Mouse (Mus musculus): ENCODE data around the gene Acss2.

Gene Acss2

GRCm38 (mm10) chr2:155517455-155518423 is at the start of gene Acss2, which contains the start of gene Ggt7:
Gene Acss2, plus strand, starts transcription at chr2:155517948.
Gene Ggt7, minus strand, starts transcription at chr2:155518237.
- DNase-seq, result peak; percentile 99

- peak; percentile 56 to 61 for DNase-seq
Measured at GRCm38 (mm10) chr2:155472671-155473569, 44.8 kb upstream of the Acss2 start.

GRCm38 (mm10) chr2:155473570-155474088 is 44.1 kb upstream of the Acss2 start, which contains the start of gene Ncoa6:
Gene Ncoa6, minus strand, starts transcription at chr2:155473894.
- DNase-seq, result peak; percentile 88

- DNase-seq, result peak; percentile 70 to 83
Measured at GRCm38 (mm10) chr2:155482021-155482420, 35.7 kb upstream of the Acss2 start.

- no peak for DNase-seq
Measured at GRCm38 (mm10) chr2:155490998-155491397, 26.8 kb upstream of the Acss2 start.

- DNase-seq, result no peak
Measured at GRCm38 (mm10) chr2:155502596-155502995, 15.2 kb upstream of the Acss2 start.

GRCm38 (mm10) chr2:155504440-155505355 is 13.1 kb upstream of the Acss2 start:
- peak; percentile 42 to 66 for DNase-seq

- no peak for DNase-seq
Measured at GRCm38 (mm10) chr2:155505811-155506210, 11.9 kb upstream of the Acss2 start.

- no peak for DNase-seq
Measured at GRCm38 (mm10) chr2:155507721-155508470, 9.9 kb upstream of the Acss2 start.

- DNase-seq, result peak; percentile 84
Measured at GRCm38 (mm10) chr2:155512479-155512878, 5.3 kb upstream of the Acss2 start.

GRCm38 (mm10) chr2:155513543-155513942 is 4.2 kb upstream of the Acss2 start:
- peak; percentile 43 to 54 for DNase-seq

- DNase-seq, result peak; percentile 93
Measured at GRCm38 (mm10) chr2:155514666-155515065, 3.1 kb upstream of the Acss2 start.

GRCm38 (mm10) chr2:155515941-155516340 is 1.8 kb upstream of the Acss2 start:
- DNase-seq, result peak; percentile 87 to 89

- DNase-seq, result no peak
Measured at GRCm38 (mm10) chr2:155518531-155519270, 953 bp downstream of the Acss2 start.

- DNase-seq, result no peak
Measured at GRCm38 (mm10) chr2:155523706-155524105, 6.0 kb downstream of the Acss2 start.

- no peak for DNase-seq
Measured at GRCm38 (mm10) chr2:155524378-155524777, 6.6 kb downstream of the Acss2 start.

GRCm38 (mm10) chr2:155527367-155527766 is 9.6 kb downstream of the Acss2 start:
- no peak for DNase-seq

- no peak for DNase-seq
Measured at GRCm38 (mm10) chr2:155536292-155536691, 18.5 kb downstream of the Acss2 start.

- no peak for DNase-seq
Measured at GRCm38 (mm10) chr2:155537761-155538462, 20.2 kb downstream of the Acss2 start.

All from cerebellum, postnatal 14 days (tissue).